Mouse (Mus musculus) spleen, embryonic (tissue): ENCODE data around the gene Tmem190.
"Not testable (repeated sequence)": the region's sequence is repeated elsewhere in the genome, so short reads cannot be mapped to it uniquely, and the experiment has no call there.

ENCODE experiments used
- CTCF ChIA-PET: fragments of 350-600 bp; sonication (Branson Sonifier 250); formaldehyde crosslinking; loops from one replicate; lab custom pipeline; 2022; lab: Charles Lee

Gene Tmem190

GRCm38 (mm10) chr7:4771202-4771601 lies 11.5 kb upstream of the Tmem190 start, which contains the start of gene Fam71e2:
Gene Fam71e2 (minus strand): TSS chr7:4771302.
- CTCF ChIA-PET: no interaction called here

- CTCF ChIA-PET: no interaction called here
Observed at GRCm38 (mm10) chr7:4776131-4776530, 6.6 kb upstream of the Tmem190 start.

GRCm38 (mm10) chr7:4776861-4777830 lies 5.6 kb upstream of the Tmem190 start:
- CTCF ChIA-PET: no interaction called here

- CTCF ChIA-PET: no interaction called here
Observed at GRCm38 (mm10) chr7:4777851-4778637, 4.7 kb upstream of the Tmem190 start.

GRCm38 (mm10) chr7:4779921-4780320 lies 2.8 kb upstream of the Tmem190 start:
- CTCF ChIA-PET: no interaction called here

- CTCF ChIA-PET: no interaction called here
Observed at GRCm38 (mm10) chr7:4782130-4782529, 607 bp upstream of the Tmem190 start.

GRCm38 (mm10) chr7:4783667-4784268 lies 1.0 kb downstream of the Tmem190 start:
- CTCF ChIA-PET: no interaction called here

GRCm38 (mm10) chr7:4788499-4789435 lies 6.0 kb downstream of the Tmem190 start:
- CTCF ChIA-PET: interaction anchor here (0.8 kb wide), 1 partner anchor 204 kb away, joined by 3 read pairs; no protein-coding TSS in a partner anchor

GRCm38 (mm10) chr7:4789436-4789935 lies 6.7 kb downstream of the Tmem190 start, which contains the start of gene Tmem238:
Gene Tmem238 (minus strand): TSS chr7:4789656.
- CTCF ChIA-PET: no interaction called here

GRCm38 (mm10) chr7:4792278-4793212 lies 9.8 kb downstream of the Tmem190 start, which contains the start of gene Rpl28:
Gene Rpl28 (plus strand): TSS chr7:4792874.
- CTCF ChIA-PET: interaction anchor here (0.7 to 1.7 kb wide), 3 partner anchors 54 to 1382 kb away, joined by 3 to 6 read pairs (median 4); partner anchors contain the start of gene Tsen34

- CTCF ChIA-PET: interaction anchor here (1.7 kb wide), 1 partner anchor 54 kb away, joined by 4 read pairs; no protein-coding TSS in a partner anchor
Observed at GRCm38 (mm10) chr7:4793248-4793647, 10.5 kb downstream of the Tmem190 start.

- CTCF ChIA-PET: interaction anchor here (1.7 kb wide), 1 partner anchor 55 kb away, joined by 4 read pairs; no protein-coding TSS in a partner anchor
Observed at GRCm38 (mm10) chr7:4793674-4794073, 10.9 kb downstream of the Tmem190 start.

GRCm38 (mm10) chr7:4794631-4795168 lies 12.0 kb downstream of the Tmem190 start:
- CTCF ChIA-PET: interaction anchor here (0.6 to 0.9 kb wide), 4 partner anchors 12 to 150 kb away, joined by 3 to 5 read pairs (median 4); no protein-coding TSS in a partner anchor

- CTCF ChIA-PET: interaction anchor here (0.6 to 0.7 kb wide), 2 partner anchors 39 to 61 kb away, joined by 3 to 9 read pairs; no protein-coding TSS in a partner anchor
Observed at GRCm38 (mm10) chr7:4795767-4796433, 13.2 kb downstream of the Tmem190 start.

- CTCF ChIA-PET: no interaction called here
Observed at GRCm38 (mm10) chr7:4802247-4802646, 19.5 kb downstream of the Tmem190 start.

- CTCF ChIA-PET: interaction anchor here (0.7 kb wide), 1 partner anchor 12 kb away, joined by 3 read pairs; no protein-coding TSS in a partner anchor
Observed at GRCm38 (mm10) chr7:4806716-4807115, 24.0 kb downstream of the Tmem190 start.

GRCm38 (mm10) chr7:4811131-4811530 lies 28.4 kb downstream of the Tmem190 start:
- CTCF ChIA-PET: not testable (repeated sequence)

GRCm38 (mm10) chr7:4811842-4812302 lies 29.1 kb downstream of the Tmem190 start:
- CTCF ChIA-PET: no interaction called here
